Mouse (Mus musculus) heart, adult 18-20 months (tissue): ENCODE measurements around the gene Mat2b. TPM values are rescaled to one million over a fixed set of nuclear protein-coding genes. Genes with fewer than 3 reads are reported as not detected.
A peak's percentile ranks its signal among the peaks of the same experiment; 100 is the strongest.
"Not testable (repeated sequence)": the region's sequence is repeated elsewhere in the genome, so short reads cannot be mapped to it uniquely, and the experiment has no call there.

Experiments
- DNase-seq, 2 experiments: peaks; one replicate each; pipeline ENCODE4 v3.0.0; 2021 to 2022; ENCODE audit warnings: mixed read lengths in 1 of 2
- long read RNA-seq, 2 experiments: library from polyadenylated mRNA; stranded (forward); transcript quantifications; one replicate each; pipeline ENCODE4 v2.0.0; 2021
- total RNA-seq, 2 experiments: library from RNA; stranded (reverse); gene quantifications; 2 replicates each; pipeline ENCODE4 v1.2.3; 2021

Mat2b gene
- total RNA-seq, result 10 to 100 TPM; 94.5 to 96.3 TPM
- long read RNA-seq, experiment 1, transcript Mat2b-202 (7 exons, 2,053 nt), result minor isoform, 20 of 131 reads
- long read RNA-seq, experiment 1, transcript Mat2b-201 (7 exons, 1,949 nt), result major isoform, 100 of 131 reads
- long read RNA-seq, experiment 1, partial matches to known transcripts, result 7 of 131 reads
- long read RNA-seq, experiment 1, other reads (novel, unspliced or antisense), result 4 of 131 reads
- long read RNA-seq, experiment 2, transcript Mat2b-202 (7 exons, 2,053 nt), result minor isoform, 12 of 84 reads
- long read RNA-seq, experiment 2, transcript Mat2b-201 (7 exons, 1,949 nt), result major isoform, 63 of 84 reads
- long read RNA-seq, experiment 2, partial matches to known transcripts, result 4 of 84 reads
- long read RNA-seq, experiment 2, other reads (novel, unspliced or antisense), result 5 of 84 reads

- no peak for DNase-seq
These were observed at the start of gene Mat2b for GRCm38 (mm10) chr11:40695103-40695502. Mat2b (minus strand) TSS chr11:40695203.

DNA sequence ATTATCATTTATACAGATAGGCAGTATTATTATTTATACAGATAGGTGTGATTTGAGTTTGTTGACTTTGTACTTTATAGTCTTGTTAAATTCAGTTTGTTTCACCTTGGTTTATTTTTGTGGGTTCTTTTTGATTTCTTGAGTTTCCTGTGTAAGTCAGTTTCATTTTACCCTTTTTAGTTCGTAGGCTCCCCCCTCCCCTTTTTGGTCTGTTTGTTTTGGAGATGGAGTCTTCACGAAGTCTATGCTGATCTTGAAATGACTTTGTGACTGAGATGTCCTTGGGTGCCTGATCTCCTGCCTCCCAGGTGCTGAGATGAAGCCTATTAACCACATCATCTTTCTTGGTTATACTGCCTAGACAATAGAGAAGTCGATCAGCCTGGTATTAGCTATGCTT lies 49.3 kb upstream of the Mat2b start:
- DNase-seq, result no peak

GRCm38 (mm10) chr11:40741605-40742262 lies 46.7 kb upstream of the Mat2b start:
- DNase-seq, result no peak

GRCm38 (mm10) chr11:40737369-40737768 lies 42.4 kb upstream of the Mat2b start:
- no peak for DNase-seq

DNA sequence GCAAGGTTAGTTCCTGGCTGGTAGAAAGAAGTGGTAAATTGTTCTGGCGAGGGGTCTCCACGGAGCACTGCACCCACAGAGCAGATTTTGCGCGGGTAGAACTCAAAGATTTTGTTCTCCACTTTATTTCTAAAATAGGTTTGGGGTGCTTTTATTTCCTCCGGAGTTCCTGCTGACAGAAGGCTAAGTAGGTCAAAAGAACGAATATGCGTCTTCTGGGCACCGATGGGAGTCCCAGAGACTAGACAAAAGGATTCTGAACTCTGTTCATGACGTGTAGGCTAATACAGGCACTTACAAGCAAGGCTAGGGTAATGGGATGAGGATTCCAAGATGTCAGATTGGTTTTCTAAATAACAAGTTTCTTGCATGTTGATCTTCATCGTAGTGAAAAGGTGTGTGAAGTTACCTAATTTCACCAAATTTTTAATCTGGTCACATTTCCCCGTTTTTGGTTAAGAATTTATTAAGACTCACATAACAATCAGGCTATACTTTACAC lies 39.3 kb upstream of the Mat2b start:
- no peak for DNase-seq

- DNase-seq, result peak; percentile 94 to 97
These were observed 38.6 kb upstream of the Mat2b start, which contains the start of the genes Hmmr and Nudcd2 for GRCm38 (mm10) chr11:40733339-40734174. Hmmr (minus strand) TSS chr11:40733422. Nudcd2 (plus strand) TSS chr11:40733667.

DNA sequence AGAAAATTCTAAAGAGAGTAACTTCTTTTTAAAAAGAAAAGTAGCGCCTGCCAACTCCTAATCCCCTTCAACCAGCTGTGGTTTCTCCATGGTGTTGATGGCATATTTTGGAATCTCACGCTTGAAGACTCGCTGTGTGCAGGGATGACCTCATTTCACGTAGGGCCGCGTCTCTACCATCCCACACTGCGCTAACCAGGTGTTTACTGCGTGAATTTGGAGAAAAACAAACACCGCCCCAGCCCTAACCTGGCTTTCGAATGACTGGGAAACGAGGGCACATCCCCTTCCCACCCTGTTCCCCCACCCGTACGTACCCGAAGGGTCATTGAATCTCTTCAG lies 38.0 kb upstream of the Mat2b start:
- no peak for DNase-seq

DNA sequence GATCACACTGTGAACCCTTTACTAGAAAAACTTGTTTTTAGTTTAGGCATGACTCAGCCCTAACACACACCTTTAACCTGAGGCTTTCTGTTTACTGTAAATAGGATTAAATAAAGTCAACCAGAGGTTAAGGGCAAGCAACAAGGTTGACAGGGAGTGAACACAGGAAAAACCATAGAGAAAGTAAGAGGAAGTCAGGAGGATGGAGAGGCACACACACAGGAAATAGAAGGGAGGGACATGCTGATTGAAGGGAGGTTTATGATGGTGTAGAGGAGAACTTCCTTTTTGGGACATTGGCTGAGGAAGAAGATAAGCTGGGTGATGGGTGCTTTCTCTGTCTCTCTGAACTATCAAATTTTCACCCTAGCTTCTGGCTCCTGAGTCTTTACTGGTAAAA lies 23.3 kb upstream of the Mat2b start:
- no peak for DNase-seq

DNA sequence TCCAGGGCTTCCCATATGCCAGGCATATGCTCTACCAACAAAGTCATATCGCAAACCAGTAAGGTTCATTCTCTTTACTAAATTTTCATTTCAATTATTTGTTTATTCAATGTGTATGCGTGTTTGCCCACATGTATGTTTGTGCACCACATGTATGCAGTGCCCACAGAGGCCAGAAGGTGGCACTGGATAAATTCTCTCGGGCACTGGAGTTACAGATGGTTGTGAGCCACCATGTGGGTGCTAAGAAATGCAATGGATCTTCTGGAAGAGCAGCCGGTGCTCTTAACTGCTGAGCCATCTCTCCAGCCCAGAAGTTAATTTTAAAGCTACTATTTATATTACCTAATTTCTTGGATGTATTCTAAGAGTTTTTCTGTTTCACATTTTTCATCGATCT lies 20.5 kb upstream of the Mat2b start:
- DNase-seq, result no peak

- DNase-seq, result peak; percentile 22 to 43
These were observed 18.9 kb upstream of the Mat2b start for GRCm38 (mm10) chr11:40713858-40714257.

DNA sequence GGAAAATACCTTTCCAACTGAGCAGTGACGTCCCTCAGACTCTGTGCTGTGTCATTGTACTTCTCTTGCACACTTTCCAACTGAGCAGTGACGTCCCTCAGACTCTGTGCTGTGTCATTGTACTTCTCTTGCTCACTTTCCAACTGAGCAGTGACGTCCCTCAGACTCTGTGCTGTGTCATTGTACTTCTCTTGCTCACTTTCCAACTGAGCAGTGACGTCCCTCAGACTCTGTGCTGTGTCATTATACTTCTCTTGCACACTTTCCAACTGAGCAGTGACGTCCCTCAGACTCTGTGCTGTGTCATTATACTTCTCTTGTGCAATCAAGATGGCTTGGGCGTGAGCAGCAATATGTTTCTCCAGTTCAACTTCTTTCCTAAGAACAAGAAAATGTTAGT lies 14.9 kb upstream of the Mat2b start:
- DNase-seq, result not testable (repeated sequence)

GRCm38 (mm10) chr11:40694311-40695087 lies 504 bp downstream of the Mat2b start:
- DNase-seq, result peak; percentile 83 to 88

DNA sequence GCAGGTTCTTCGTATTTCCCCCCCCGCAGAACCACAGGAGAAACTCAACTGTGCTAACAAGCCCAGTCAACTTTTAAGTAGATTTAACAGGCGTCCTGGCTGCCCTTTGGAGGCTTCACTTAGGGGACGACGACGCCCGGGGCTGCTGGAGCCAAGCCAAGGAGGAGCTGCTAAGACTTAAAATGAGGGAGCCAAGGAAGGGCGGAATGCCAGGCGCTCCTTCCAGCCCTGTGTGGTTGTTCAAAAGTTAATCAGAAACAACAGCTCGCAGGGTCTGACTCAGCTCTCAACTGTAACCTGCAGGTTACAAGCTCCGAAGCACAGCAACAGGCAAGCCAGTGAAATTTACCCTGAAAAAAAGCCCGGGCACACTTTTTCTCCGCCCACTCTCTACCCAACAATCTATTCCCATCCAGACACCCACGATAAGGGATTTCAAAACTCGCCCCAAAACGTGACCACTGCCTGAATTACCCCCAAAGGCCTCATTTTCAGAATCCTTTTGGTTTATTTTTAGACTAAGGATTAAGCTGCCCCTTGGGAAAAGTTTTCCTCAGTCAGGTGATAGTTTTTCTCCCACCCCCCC lies 1.5 kb downstream of the Mat2b start:
- peak; percentile 69 to 79 for DNase-seq

DNA sequence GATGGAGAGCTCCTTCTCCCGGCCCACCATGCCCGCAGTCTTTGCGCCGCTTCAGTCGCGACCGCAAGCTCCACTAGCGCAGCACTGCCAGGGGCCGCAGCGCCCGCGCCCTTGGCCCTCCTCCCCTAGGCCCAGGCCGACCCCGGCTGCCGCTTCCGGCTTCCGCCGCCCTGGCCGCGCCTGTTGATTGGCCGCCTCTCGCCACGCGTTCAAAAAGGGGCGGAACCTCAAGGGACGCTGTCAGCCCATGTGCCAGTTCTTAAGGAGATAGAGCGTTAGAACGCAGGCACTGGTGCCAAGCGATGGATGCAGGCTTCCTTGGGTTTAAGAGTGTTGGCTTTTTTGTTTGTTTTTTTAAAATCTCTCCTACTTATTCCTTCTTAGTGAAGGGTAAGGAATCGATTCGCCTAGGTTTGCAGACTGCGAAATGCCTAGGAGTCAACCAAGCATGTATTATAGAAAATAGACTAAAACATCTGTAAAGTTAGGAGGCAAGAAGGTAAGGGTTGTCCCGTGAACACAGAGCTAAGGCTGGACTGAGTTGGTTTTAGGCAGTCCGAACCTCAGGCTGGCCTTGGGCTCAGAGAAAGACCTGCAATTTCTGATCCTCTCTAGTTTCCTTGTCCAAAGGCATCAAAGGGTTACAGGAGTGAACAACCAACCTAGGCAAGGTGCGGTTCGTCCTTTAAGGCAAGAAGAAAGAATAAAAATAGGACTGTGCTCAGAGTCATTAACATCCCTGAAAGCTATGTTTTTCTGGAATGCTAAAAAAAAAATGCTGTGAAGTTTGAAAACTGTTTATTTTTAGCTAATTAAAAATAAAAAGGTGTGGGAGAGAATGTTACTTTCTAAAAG lies 2.3 kb downstream of the Mat2b start:
- peak; percentile 95 to 97 for DNase-seq

DNA sequence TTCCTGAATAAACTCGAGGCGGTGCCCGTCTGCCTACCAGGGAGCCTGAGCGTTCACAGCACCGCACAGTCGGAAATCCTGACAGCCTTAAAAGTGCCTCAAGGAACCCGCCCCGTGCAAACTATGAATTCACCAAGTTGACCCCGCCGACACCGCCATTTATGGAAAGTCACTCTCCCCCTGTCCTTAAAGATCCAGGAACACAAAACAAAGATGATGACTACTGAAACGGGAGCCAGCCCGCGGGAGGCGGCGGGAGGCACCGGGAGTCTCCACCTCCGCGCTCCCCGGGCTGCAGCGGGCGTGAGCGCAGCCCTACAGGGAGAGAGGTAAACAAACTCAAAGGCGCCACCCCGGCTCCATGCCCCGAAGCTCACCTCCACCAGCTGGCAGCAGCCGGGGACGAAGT lies 2.9 kb downstream of the Mat2b start:
- no peak for DNase-seq

DNA sequence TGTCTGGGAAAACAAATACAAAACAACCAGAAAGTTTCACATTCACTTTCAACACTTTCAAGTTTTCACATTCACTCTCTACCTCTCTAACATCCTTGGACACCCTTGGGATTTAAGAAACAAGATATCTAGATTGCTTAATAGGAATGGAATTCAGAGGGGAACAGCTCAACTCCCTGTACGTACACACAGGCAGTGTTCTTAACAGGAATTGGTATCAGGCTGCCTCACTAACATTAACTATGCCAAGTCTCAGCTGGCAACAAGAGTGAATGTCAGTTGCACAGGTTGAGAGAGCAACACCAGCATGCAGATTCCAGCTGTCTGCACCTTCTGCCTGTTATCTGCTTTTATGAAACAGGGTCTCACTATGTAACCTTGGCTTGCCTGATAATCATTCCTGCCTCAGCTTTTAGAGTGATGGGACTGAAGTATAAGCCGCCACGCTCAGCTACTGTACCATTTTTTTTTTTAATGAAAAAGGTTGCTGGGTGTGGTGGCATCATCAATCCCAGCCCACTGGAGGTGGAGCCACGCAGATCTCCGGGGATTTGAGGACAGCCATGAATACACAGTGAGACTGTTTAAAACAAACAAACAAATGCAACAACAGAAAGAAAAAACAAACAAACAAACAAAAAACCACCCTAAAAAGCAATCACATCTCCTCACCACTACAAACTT lies 4.4 kb downstream of the Mat2b start:
- DNase-seq, result peak; percentile 37 to 40

DNA sequence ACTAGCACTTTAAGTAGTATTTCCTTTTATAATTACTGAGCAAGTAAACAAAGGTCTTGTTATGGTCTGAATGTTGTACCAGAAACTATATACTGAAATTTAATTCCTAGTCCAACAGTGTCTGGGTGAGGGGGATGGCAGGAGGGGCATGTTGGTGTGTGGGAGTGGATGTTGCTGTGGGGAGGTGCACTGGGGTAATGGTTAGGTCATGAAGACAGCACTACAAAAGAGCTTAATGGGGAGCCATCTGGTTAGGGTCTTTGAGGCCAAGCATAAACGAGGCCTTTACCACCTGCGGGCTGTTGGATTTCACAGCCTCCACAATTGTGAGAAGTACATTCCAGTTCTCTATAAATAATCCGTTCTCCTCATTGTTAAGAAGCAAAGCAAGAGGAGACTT lies 11.7 kb downstream of the Mat2b start:
- DNase-seq, result no peak

GRCm38 (mm10) chr11:40682456-40682855 lies 12.5 kb downstream of the Mat2b start:
- DNase-seq, result no peak

GRCm38 (mm10) chr11:40677169-40677568 lies 17.8 kb downstream of the Mat2b start:
- no peak for DNase-seq
